Mouse (Mus musculus) embryonic facial prominence, embryonic 11.5 days (tissue): ENCODE results near the gene Cyp26c1. TPM values are rescaled to one million over a fixed set of nuclear protein-coding genes. Genes with fewer than 3 reads are reported as not detected.
A peak's percentile ranks its signal among the peaks of the same experiment; 100 is the strongest.

Experiments used
- ATAC-seq: fragments of 200-750 bp; cut with Nextera tagmentation; replicated peaks from 2 replicates; pipeline ENCODE4 v1.8.0; 2017; ENCODE audit warnings: low read depth; ENCODE audit not compliant: insufficient number of reproducible peaks, low FRiP score, low TSS enrichment
- DNase-seq: peaks from one replicate; pipeline ENCODE4 v3.0.0-alpha.2; 2015; ENCODE audit warnings: low spot score
- H3K27ac ChIP-seq: fragments of 300-500 bp; sonication (generic); replicated peaks from 2 replicates; pipeline ENCODE4 v1.5.1; 2014; ENCODE audit warnings: mild to moderate bottlenecking, low read depth, low read length, control low read depth
- H3K27me3 ChIP-seq: fragments of 300-500 bp; sonication (generic); 2 replicates; pipeline ENCODE4 v1.6.1; 2014; ENCODE audit warnings: mild to moderate bottlenecking, low read length, moderate library complexity, mixed read lengths; ENCODE audit not compliant: control insufficient read depth, insufficient read depth
- H3K36me3 ChIP-seq: fragments of 300-500 bp; sonication (generic); replicated peaks from 2 replicates; pipeline ENCODE4 v1.6.1; 2014; ENCODE audit warnings: low read depth, mild to moderate bottlenecking, low read length, moderate library complexity, mixed read lengths; ENCODE audit not compliant: control insufficient read depth, insufficient read depth
- H3K4me1 ChIP-seq: fragments of 300-500 bp; sonication (generic); 2 replicates; pipeline ENCODE4 v1.6.1; 2014; ENCODE audit warnings: low read length, mixed read lengths; ENCODE audit not compliant: control insufficient read depth, insufficient read depth
- H3K4me2 ChIP-seq: fragments of 300-500 bp; sonication (generic); 2 replicates; pipeline ENCODE4 v1.6.1; 2014; ENCODE audit warnings: low read depth, mild to moderate bottlenecking, control low read depth, low read length, moderate library complexity
- H3K4me3 ChIP-seq: fragments of 300-500 bp; sonication (generic); 2 replicates; pipeline ENCODE4 v1.5.1; 2014; ENCODE audit warnings: low read depth, low read length, control low read depth
- H3K9ac ChIP-seq: fragments of 300-500 bp; sonication (generic); replicated peaks from 2 replicates; pipeline ENCODE4 v1.6.1; 2014; ENCODE audit warnings: mild to moderate bottlenecking, control low read depth, low read length
- H3K9me3 ChIP-seq: fragments of 300-500 bp; sonication (generic); replicated peaks from 2 replicates; pipeline ENCODE4 v1.6.1; 2016; ENCODE audit warnings: mild to moderate bottlenecking, low read length, inconsistent platforms, mixed read lengths; ENCODE audit not compliant: control insufficient read depth
- WGBS: fragments of 180-500 bp; shearing (Covaris S2); extraction: QIAGEN DNeasy Blood & Tissue Kit; methylation state at CpG from one replicate; pipeline ENCODE4 v1.1.7; 2014; 5-methylcytosine and 5-hydroxymethylcytosine counted together
- polyA plus RNA-seq: library from polyadenylated mRNA; unstranded; fragments of >200 nt; fragmentation: Nextera tagmentation; extraction: Ambion mirVana; gene quantifications from 2 replicates; pipeline ENCODE4 v1.2.1, GENCODE M21; 2014

Gene Cyp26c1
- 2.6 and 3.3 TPM in 2 replicates for polyA plus RNA-seq

DNA sequence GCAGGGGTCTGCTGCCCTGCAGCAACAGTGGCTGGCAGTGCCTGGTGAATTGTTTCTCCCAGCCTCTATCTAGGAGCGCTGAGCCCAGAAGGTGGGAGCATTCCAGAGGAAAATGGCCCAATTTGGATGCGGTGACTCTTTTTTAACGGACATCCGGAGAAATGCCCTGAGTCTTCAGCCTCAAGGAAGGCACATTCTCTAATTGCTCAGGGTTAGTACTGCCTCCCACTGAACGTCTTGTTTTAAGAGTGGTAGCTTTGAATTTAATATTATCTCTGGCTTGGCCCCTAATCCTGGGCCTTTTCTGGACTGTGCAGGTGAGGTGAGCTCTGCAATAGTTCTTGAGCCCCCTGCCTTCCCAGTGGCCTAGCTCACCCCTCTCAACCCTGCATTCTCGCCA is at the start of gene Cyp26c1:
Gene Cyp26c1, plus strand, starts transcription at position 301 of the 400 bp plus-strand sequence.
- ATAC-seq (no peak), DNase-seq (no peak)
- peaks cover 5% of the 10 kb centered on the region; the same call in 1 of the 2 replicates for H3K4me1 ChIP-seq
- 3% methylated on average over 6 of the region's 6 CpGs for WGBS
- 0 out of 2 replicates have a peak within 1 kb of the TSS, but pooled peaks have one; percentile 6 for H3K4me3 ChIP-seq
- peak within 1 kb of the TSS; percentile 16 for H3K4me2 ChIP-seq
- no peaks in the 10 kb centered on the region for H3K36me3 ChIP-seq
- no peak within 1 kb of the TSS for H3K27ac ChIP-seq
- no peak within 1 kb of the TSS for H3K9ac ChIP-seq
- no peaks in the 10 kb centered on the region for H3K9me3 ChIP-seq
- H3K27me3 ChIP-seq, result peaks cover 66% of the 10 kb centered on the region

GRCm38 (mm10) chr19:37647994-37648393 is 37.4 kb upstream of the Cyp26c1 start:
- H3K27me3 ChIP-seq, result no peaks in the 10 kb centered on the region
- H3K4me3 ChIP-seq, result no peak overlapping the region
- no peak overlapping the region for H3K27ac ChIP-seq
- no peak overlapping the region for H3K4me2 ChIP-seq
- 27% methylated on average over 2 of the region's 2 CpGs for WGBS
- H3K9me3 ChIP-seq, result no peaks in the 10 kb centered on the region
- ATAC-seq, result no peak
- H3K4me1 ChIP-seq, result no peaks in the 10 kb centered on the region
- H3K36me3 ChIP-seq, result no peaks in the 10 kb centered on the region
- peak; percentile 59 for DNase-seq
- H3K9ac ChIP-seq, result no peak overlapping the region

GRCm38 (mm10) chr19:37650526-37650925 is 34.9 kb upstream of the Cyp26c1 start:
- Histone ChIP-seq H3K36me3 (no peaks in the 10 kb centered on the region), H3K4me1 (no peaks in the 10 kb centered on the region), H3K9me3 (no peaks in the 10 kb centered on the region), H3K27me3 (no peaks in the 10 kb centered on the region), H3K4me2 (no peak overlapping the region), H3K4me3 (no peak overlapping the region), H3K9ac (no peak overlapping the region), H3K27ac (no peak overlapping the region)
- WGBS, result 58% methylated on average over 2 of the region's 2 CpGs
- no peak for ATAC-seq
- DNase-seq, result no peak

DNA sequence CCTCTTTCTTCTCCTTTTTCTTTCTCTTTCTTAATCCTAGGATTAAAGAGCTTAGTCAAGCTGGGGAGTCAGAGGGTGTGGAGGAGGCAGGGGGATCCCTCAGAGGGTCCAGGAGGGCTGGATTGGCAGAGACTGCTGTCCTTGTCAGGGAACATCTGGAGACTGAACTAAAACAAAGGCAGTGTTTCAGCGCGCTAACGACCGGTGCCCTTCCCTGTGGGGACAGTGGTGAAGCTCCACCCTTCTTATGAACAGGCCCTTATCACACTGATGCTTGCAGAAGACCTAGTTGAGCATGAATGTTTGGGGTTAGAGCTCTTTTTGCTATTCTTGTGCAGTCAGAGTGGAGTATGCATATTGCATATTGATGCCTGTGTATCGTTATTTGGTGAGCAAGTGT is 31.4 kb upstream of the Cyp26c1 start:
- H3K4me2 ChIP-seq, result no peak overlapping the region
- ATAC-seq (no peak), DNase-seq (no peak)
- H3K27me3 ChIP-seq, result no peaks in the 10 kb centered on the region
- H3K4me1 ChIP-seq, result peaks cover 5% of the 10 kb centered on the region
- 15% methylated on average over 5 of the region's 5 CpGs for WGBS
- no peaks in the 10 kb centered on the region for H3K9me3 ChIP-seq
- H3K36me3 ChIP-seq, result no peaks in the 10 kb centered on the region
- no peak overlapping the region for H3K4me3 ChIP-seq
- H3K9ac ChIP-seq, result no peak overlapping the region
- H3K27ac ChIP-seq, result no peak overlapping the region

DNA sequence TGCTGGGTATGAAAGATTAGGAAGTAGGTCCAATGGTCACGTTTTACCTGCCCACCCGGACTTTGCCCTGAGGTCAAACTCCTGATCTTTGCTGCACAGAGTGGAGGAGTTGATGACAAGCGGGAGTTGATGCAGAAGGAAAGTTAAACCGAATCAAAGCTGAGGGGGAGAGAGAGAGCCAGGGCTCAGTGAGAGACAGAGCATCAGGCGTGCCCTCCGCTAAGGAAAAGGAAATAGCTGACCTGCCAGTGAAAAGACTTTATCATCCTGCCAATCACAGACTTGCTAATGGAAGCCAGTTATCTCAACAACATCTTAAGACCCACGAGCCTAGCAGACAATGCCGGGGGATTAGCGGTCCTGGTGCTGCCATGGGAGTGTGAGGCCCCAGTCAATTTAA is 28.9 kb upstream of the Cyp26c1 start:
- Histone ChIP-seq H3K27ac (no peak overlapping the region), H3K27me3 (no peaks in the 10 kb centered on the region), H3K4me3 (no peak overlapping the region), H3K36me3 (no peaks in the 10 kb centered on the region), H3K4me2 (no peak overlapping the region), H3K9ac (no peak overlapping the region), H3K4me1 (peaks cover 5% of the 10 kb centered on the region), H3K9me3 (no peaks in the 10 kb centered on the region)
- ATAC-seq, result no peak
- 4% methylated on average over 9 of the region's 9 CpGs for WGBS
- DNase-seq, result peak; percentile 42

GRCm38 (mm10) chr19:37665256-37665655 is 20.1 kb upstream of the Cyp26c1 start:
- Histone ChIP-seq H3K9ac (no peak overlapping the region), H3K9me3 (no peaks in the 10 kb centered on the region), H3K4me3 (no peak overlapping the region), H3K36me3 (no peaks in the 10 kb centered on the region), H3K27ac (no peak overlapping the region), H3K4me1 (no peaks in the 10 kb centered on the region), H3K4me2 (no peak overlapping the region), H3K27me3 (no peaks in the 10 kb centered on the region)
- ATAC-seq, result no peak
- no peak for DNase-seq
- WGBS, result 68% methylated on average over 6 of the region's 6 CpGs

GRCm38 (mm10) chr19:37667855-37668594 is 17.4 kb upstream of the Cyp26c1 start:
- H3K4me1 ChIP-seq, result no peaks in the 10 kb centered on the region
- no peaks in the 10 kb centered on the region for H3K9me3 ChIP-seq
- no peak for DNase-seq
- ATAC-seq, result no peak
- no peak overlapping the region for H3K27ac ChIP-seq
- H3K4me2 ChIP-seq, result no peak overlapping the region
- H3K9ac ChIP-seq, result no peak overlapping the region
- no peak overlapping the region for H3K4me3 ChIP-seq
- H3K36me3 ChIP-seq, result no peaks in the 10 kb centered on the region
- WGBS, result 59% methylated on average over 13 of the region's 13 CpGs
- H3K27me3 ChIP-seq, result no peaks in the 10 kb centered on the region

DNA sequence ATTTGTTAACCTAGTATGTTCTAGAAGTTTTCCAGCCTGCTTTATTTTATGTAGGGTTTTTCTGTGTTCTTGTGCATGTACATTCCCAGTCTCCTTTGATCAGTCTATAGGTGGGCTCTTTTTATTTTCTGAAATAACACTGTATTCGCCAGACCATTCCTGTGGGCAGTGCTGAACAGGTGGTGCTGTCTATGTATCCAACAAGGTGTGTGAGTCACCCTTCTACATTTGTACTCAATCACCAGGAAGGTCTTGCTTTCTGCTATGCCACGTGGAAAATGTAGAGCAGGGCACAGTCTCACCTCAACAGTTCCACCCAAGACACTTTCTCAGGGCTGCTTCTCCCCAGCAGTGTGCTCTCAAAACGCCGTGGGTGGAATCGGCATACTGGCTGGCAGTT is 16.7 kb upstream of the Cyp26c1 start:
- WGBS, result 96% methylated on average over 5 of the region's 5 CpGs
- Histone ChIP-seq H3K4me1 (no peaks in the 10 kb centered on the region), H3K9ac (no peak overlapping the region), H3K27me3 (no peaks in the 10 kb centered on the region), H3K36me3 (no peaks in the 10 kb centered on the region), H3K4me2 (no peak overlapping the region), H3K9me3 (no peaks in the 10 kb centered on the region), H3K27ac (no peak overlapping the region), H3K4me3 (no peak overlapping the region)
- ATAC-seq, result no peak
- no peak for DNase-seq
